Comparison of ENCODE assay signal across 8 mouse cellular contexts in genomic region chr19:56990367-56991111, GRCm38 (mm10). TPM values are rescaled to one million over a fixed set of nuclear protein-coding genes. Genes with fewer than 3 reads are reported as not detected.
A peak's percentile ranks its signal among the peaks of the same experiment; 100 is the strongest.
DNase-seq lines count a peak whose midpoint lies in the region; ATAC-seq and TF ChIP-seq lines count a peak whose summit lies in the region.
"Had no signal": no experiment of that assay in that cellular context is flagged by ENCODE, and none has a peak within 500 bp of the region (broad histone marks: within the 10 kb centered on the region; RNA-seq: fewer than 3 reads in every experiment).

No protein-coding gene starts in this region.

- H3K4me3 ChIP-seq in hindbrain, embryonic 12.5 days = no peak overlapping the region
- H3K4me3 ChIP-seq in lung, embryonic 15.5 days = no peak overlapping the region
- H3K4me3 ChIP-seq: liver, embryonic 15.5 days had no signal

- H3K4me1 ChIP-seq in hindbrain, embryonic 12.5 days = peaks cover 44% of the 10 kb centered on the region
- peaks cover 58% of the 10 kb centered on the region for H3K4me1 ChIP-seq in lung, embryonic 15.5 days
- H3K4me1 ChIP-seq: liver, embryonic 15.5 days had no signal

- DNase-seq in Patski (ENCODE audit: low read depth, low spot score) = peak; percentile 96
- DNase-seq in adrenal gland, postnatal 25 days = peak; percentile 39
- DNase-seq in testis, postnatal 14 days (ENCODE audit: low spot score) = no peak
- DNase-seq in gastrocnemius, adult 18-20 months (ENCODE audit: low spot score) = no peak

- 25% methylated on average over 14 of the region's 14 CpGs for WGBS in hindbrain, embryonic 12.5 days
- 46% methylated on average over 14 of the region's 14 CpGs for WGBS in lung, embryonic 15.5 days

- POLR2A ChIA-PET in Patski (lab: Charles Lee) = interaction anchor here (0.6 to 2.2 kb wide), 2 partner anchors 14 to 88 kb away, joined by 3 to 5 read pairs; no protein-coding TSS in a partner anchor

- no peaks in the 10 kb centered on the region for H3K27me3 ChIP-seq in Patski
- no peaks in the 10 kb centered on the region for H3K27me3 ChIP-seq in hindbrain, embryonic 12.5 days
- no peaks in the 10 kb centered on the region for H3K27me3 ChIP-seq in lung, embryonic 15.5 days
- H3K27me3 ChIP-seq: liver, embryonic 15.5 days had no signal

- H3K36me3 ChIP-seq in hindbrain, embryonic 12.5 days = no peaks in the 10 kb centered on the region
- no peaks in the 10 kb centered on the region for H3K36me3 ChIP-seq in lung, embryonic 15.5 days
- H3K36me3 ChIP-seq: liver, embryonic 15.5 days had no signal

- H3K9ac ChIP-seq in hindbrain, embryonic 12.5 days = no peak overlapping the region
- H3K9ac ChIP-seq in lung, embryonic 15.5 days = no peak overlapping the region
- H3K9ac ChIP-seq: liver, embryonic 15.5 days had no signal

- no peak for TF ChIP-seq CTCF in Patski (IDR thresholded peaks at IDR 0.05)

- H3K27ac ChIP-seq in hindbrain, embryonic 12.5 days = peak overlapping the region; percentile 24
- peak overlapping the region; percentile 49 for H3K27ac ChIP-seq in lung, embryonic 15.5 days
- H3K27ac ChIP-seq: liver, embryonic 15.5 days had no signal

- peak; percentile 81 for ATAC-seq in Patski
- ATAC-seq in hindbrain, embryonic 12.5 days (ENCODE audit: low FRiP score) = peak; percentile 80
- no peak for ATAC-seq in lung, embryonic 15.5 days (ENCODE audit: borderline replicate concordance, extremely low read depth, low FRiP score, low TSS enrichment)
- no peak for ATAC-seq in CD4-positive, CD25-positive, alpha-beta regulatory T cell, adult 4 months

- in situ Hi-C loops in Patski (cut with MboI; ENCODE audit: low pct_unique_long_range_greater_than_20kb) = no loop called here

- CTCF ChIA-PET in Patski (lab: Charles Lee) = interaction anchor here (0.9 to 2.8 kb wide), 7 partner anchors 13 to 71 kb away, joined by 3 to 9 read pairs (median 3); partner anchors contain the start of gene Afap1l2

- no peaks in the 10 kb centered on the region for H3K9me3 ChIP-seq in hindbrain, embryonic 12.5 days (replicated peaks)
- H3K9me3 ChIP-seq in lung, embryonic 15.5 days = no peaks in the 10 kb centered on the region
- H3K9me3 ChIP-seq: liver, embryonic 15.5 days had no signal

- no peak overlapping the region for H3K4me2 ChIP-seq in hindbrain, embryonic 12.5 days (replicated peaks)
- no peak overlapping the region for H3K4me2 ChIP-seq in lung, embryonic 15.5 days
- H3K4me2 ChIP-seq: liver, embryonic 15.5 days had no signal

RNA-seq across cellular contexts. Expression of gene Afap1l2, which starts 17.5 kb away (rescaled TPM):
- 132 TPM for polyA plus RNA-seq in Patski (2021)
- total RNA-seq in adrenal gland, postnatal 25 days (2021) = 11.4 and 14.3 TPM in 2 replicates
- polyA plus RNA-seq in hindbrain, embryonic 12.5 days (2016; fragmentation: Nextera tagmentation; extraction: Ambion mirVana) = 8.1 and 9.1 TPM in 2 replicates
- polyA plus RNA-seq in lung, embryonic 15.5 days (2015; fragmentation: Nextera tagmentation; extraction: Ambion mirVana) = 28.4 and 29.7 TPM in 2 replicates
- polyA plus RNA-seq in CD4-positive, CD25-positive, alpha-beta regulatory T cell, adult 4 months (2017; shearing (Covaris generic)) = not detected
- total RNA-seq in gastrocnemius, adult 18-20 months (2021) = 1 to 10 TPM; 1.2 to 1.9 TPM

Comparison
In these comparisons a context has a peak if more than half of its experiments do, and no peak if none do; other contexts are left out.
1. ATAC-seq: peak in Patski (single experiment) and hindbrain, embryonic 12.5 days (single experiment); none in lung, embryonic 15.5 days (single experiment) and CD4-positive, CD25-positive, alpha-beta regulatory T cell, adult 4 months (single experiment).
2. DNase-seq: peak in Patski (single experiment) and adrenal gland, postnatal 25 days (single experiment); none in testis, postnatal 14 days (single experiment) and gastrocnemius, adult 18-20 months (single experiment).